Mouse (Mus musculus): ENCODE results near the gene Snupn. TPM values are rescaled to one million over a fixed set of nuclear protein-coding genes. Genes with fewer than 3 reads are reported as not detected.

Snupn gene
- 13.0 TPM for polyA plus RNA-seq (2014; fragmentation: Illumina TruSeq; extraction: RNeasy Lipid Tissue Mini Kit (QIAGEN cat#74804); ENCODE audit: low read depth, low replicate concordance)

GRCm38 (mm10) chr9:56950414-56951400 is at the start of gene Snupn:
Gene Snupn (plus strand): TSS chr9:56950878.

GRCm38 (mm10) chr9:56928041-56928811 is 22.5 kb upstream of the Snupn start, which contains the start of gene Snx33:
Gene Snx33 (minus strand): TSS chr9:56928371.

GRCm38 (mm10) chr9:56937223-56938160 is 13.2 kb upstream of the Snupn start, which contains the start of gene Imp3:
Gene Imp3 (plus strand): TSS chr9:56937475.

GRCm38 (mm10) chr9:56994286-56995197 is 43.9 kb downstream of the Snupn start, which contains the start of gene Ptpn9:
Gene Ptpn9 (plus strand): TSS chr9:56994923.

Other genes with a start within 250 kb of the Snupn start
- gene Lingo1, start 154.4 kb upstream of the Snupn start, polyA plus RNA-seq (2014; fragmentation: Illumina TruSeq; extraction: RNeasy Lipid Tissue Mini Kit (QIAGEN cat#74804); ENCODE audit: low read depth, low replicate concordance) = 91.0 TPM
- 3.6 TPM for gene Odf3l1, start 86.2 kb upstream of the Snupn start, polyA plus RNA-seq (2014; fragmentation: Illumina TruSeq; extraction: RNeasy Lipid Tissue Mini Kit (QIAGEN cat#74804); ENCODE audit: low read depth, low replicate concordance)
- 8.4 TPM for gene Cspg4, start 85.8 kb upstream of the Snupn start, polyA plus RNA-seq (2014; fragmentation: Illumina TruSeq; extraction: RNeasy Lipid Tissue Mini Kit (QIAGEN cat#74804); ENCODE audit: low read depth, low replicate concordance)
- 13.8 TPM for gene Snx33, start 22.5 kb upstream of the Snupn start, polyA plus RNA-seq (2014; fragmentation: Illumina TruSeq; extraction: RNeasy Lipid Tissue Mini Kit (QIAGEN cat#74804); ENCODE audit: low read depth, low replicate concordance)
- gene Imp3, start 13.4 kb upstream of the Snupn start, polyA plus RNA-seq (2014; fragmentation: Illumina TruSeq; extraction: RNeasy Lipid Tissue Mini Kit (QIAGEN cat#74804); ENCODE audit: low read depth, low replicate concordance) = 73.5 TPM
- gene Ptpn9, start 44.0 kb downstream of the Snupn start, polyA plus RNA-seq (2014; fragmentation: Illumina TruSeq; extraction: RNeasy Lipid Tissue Mini Kit (QIAGEN cat#74804); ENCODE audit: low read depth, low replicate concordance) = 27.0 TPM
- gene Sin3a, start 121.2 kb downstream of the Snupn start, polyA plus RNA-seq (2014; fragmentation: Illumina TruSeq; extraction: RNeasy Lipid Tissue Mini Kit (QIAGEN cat#74804); ENCODE audit: low read depth, low replicate concordance) = 24.4 TPM
- gene Man2c1, start 179.8 kb downstream of the Snupn start, polyA plus RNA-seq (2014; fragmentation: Illumina TruSeq; extraction: RNeasy Lipid Tissue Mini Kit (QIAGEN cat#74804); ENCODE audit: low read depth, low replicate concordance) = 90.5 TPM
- gene Neil1, start 197.4 kb downstream of the Snupn start, polyA plus RNA-seq (2014; fragmentation: Illumina TruSeq; extraction: RNeasy Lipid Tissue Mini Kit (QIAGEN cat#74804); ENCODE audit: low read depth, low replicate concordance) = 9.1 TPM
- gene Commd4, start 207.5 kb downstream of the Snupn start, polyA plus RNA-seq (2014; fragmentation: Illumina TruSeq; extraction: RNeasy Lipid Tissue Mini Kit (QIAGEN cat#74804); ENCODE audit: low read depth, low replicate concordance) = 113 TPM